Mouse (Mus musculus): ENCODE data around the gene Arhgef5.
"Not testable (repeated sequence)": the region's sequence is repeated elsewhere in the genome, so short reads cannot be mapped to it uniquely, and the experiment has no call there.

The Arhgef5 gene

DNA sequence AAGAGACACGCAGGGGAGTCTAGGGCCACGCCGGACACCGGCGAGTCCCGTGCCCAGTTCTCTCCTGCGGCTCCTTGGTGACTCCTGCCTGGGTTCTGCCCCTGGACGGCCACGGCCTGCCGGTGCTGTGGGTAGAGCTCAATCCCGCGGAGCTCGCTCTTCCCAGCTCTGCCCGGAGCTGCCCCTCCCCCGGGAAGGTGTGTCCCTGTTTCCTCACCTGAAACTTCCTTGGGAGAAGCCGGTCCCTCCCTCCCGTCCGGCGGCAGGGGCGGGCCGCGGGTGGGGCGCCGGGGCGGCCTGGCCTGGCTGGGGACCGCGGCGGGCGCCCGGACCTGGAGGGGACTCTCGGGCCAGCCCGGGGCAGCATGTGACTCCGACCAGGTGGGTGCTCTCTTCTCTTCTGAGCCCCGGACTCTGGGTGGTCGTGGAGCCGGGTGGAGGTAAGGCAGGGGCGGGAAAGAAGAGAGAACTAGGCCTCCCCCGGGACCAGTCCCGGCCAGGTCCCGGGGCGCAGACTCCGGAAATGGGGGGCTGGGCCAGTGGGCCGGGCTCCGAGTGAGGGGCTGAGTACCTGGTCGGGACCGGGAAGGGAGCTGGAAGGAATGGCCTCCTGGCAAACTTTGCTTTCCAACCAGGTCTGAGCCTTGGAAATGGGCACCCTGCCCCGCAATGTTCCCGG is at the start of gene Arhgef5:
Gene Arhgef5 (plus strand): TSS at position 220 of the 679 bp plus-strand sequence.
- no peak for DNase-seq (ENCODE audit: low read depth)

DNA sequence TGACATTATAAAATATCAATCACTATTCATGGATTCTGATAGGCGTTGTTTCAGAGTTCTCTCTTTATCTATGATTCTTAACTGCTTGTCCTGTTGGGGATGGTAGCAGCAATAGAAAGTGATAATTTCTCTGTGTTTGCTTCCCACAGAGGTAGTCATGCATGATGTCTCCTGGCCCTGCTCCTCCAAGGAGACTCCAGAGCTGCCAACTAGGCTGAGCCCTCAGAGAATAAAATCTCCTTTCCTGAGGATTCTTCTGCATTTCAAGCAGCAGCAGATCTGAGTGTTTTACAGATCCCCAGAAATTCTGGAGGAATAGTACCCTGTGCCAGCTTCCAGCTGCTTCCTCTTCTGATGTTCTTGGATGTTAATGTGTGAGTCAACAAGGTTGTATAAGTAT is 34.1 kb upstream of the Arhgef5 start, which contains the start of gene Olfr47:
Gene Olfr47 (plus strand): TSS at position 275 of the 400 bp plus-strand sequence.
- DNase-seq (ENCODE audit: low read depth) = not testable (repeated sequence)

DNA sequence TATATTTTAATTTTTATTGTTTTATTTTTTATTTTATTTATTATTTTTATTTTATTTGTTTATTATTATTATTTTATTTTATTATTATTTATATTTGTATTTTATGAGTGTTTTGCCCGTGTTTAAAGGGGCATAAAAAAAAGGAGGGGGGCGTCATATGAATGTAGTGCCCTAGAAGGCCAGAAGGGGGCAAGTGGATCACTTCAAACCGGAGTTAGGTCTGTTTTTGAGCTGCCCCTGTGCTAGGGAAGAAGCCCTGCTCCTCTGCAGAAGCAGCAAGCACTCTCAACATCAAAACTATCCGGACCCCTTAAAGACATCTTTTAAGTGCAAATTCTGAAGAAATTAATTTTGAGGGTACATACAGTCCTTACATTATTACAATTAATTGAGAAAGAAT is 23.3 kb upstream of the Arhgef5 start:
- DNase-seq (ENCODE audit: low read depth) = no peak

DNA sequence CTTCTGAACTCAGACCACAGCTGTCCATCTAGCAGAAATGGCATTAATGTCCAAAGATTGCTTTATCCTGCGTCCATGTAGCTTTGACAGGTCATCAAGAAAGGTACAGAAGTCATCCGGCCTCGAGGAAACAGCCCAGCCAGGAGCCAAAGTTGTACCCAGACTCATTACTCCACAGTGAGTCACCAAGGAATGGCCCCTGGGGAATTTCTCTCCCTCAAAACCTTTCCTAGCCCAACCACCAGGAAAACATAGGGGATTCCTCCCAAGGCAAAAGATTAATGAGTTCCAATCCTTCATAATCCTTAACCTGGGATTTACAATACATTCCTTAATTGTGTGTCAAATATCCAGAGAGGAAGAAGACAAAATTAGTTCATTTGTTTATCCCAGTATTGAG is 18.0 kb upstream of the Arhgef5 start:
- DNase-seq (ENCODE audit: low read depth) = no peak

DNA sequence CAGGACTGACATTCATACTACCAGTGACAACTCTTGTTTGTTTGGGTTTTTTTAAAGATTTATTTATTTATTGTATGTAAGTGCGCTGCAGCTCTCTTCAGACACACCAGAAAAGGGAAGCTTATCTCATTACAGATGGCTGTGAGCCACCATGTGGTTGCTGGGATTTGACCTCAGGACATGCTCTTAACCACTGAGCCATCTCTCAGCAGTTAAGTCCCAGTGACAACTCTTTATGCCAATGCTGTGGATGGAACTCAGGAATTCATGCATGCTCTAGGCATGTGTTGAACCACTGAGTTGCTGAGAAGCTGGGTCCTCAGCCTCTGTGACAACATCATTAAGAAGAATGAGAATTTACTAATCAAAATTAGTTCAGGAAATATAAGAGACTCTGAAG is 12.4 kb upstream of the Arhgef5 start:
- no peak for DNase-seq (ENCODE audit: low read depth)

DNA sequence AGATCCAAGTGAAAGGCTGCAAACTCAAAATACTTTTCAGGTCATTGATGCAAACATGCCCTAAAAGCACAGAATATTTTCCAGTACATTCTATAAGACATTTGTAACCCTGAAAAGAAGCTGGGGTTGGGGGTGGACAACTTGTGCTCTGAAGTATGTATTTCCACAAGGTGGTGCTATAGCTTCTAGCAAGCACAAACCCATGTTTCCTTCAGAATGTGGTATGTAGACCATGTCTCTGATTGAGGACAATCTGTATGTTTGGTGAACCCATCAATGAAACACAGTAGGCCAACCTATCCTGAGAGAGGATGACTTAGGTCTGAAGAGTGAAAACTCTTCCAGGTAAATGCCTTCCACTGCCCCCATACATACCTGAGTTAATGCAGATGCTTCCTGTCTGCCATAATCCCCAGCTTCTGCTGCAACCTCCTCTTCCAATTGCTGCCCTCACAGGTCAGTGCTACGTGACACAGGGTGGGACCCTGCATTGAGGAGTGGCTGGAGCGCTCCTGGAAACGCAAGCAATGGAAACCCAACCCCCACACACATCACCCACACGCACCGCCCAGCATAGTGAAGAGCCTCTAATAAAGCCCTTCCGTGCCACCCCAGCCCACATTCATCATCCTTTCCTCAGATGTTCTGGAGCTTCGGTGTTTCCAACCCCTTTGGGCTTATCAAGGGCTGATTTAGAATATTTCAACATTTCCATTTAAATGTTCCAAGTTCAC is 11.0 kb upstream of the Arhgef5 start:
- DNase-seq (ENCODE audit: low read depth) = no peak

DNA sequence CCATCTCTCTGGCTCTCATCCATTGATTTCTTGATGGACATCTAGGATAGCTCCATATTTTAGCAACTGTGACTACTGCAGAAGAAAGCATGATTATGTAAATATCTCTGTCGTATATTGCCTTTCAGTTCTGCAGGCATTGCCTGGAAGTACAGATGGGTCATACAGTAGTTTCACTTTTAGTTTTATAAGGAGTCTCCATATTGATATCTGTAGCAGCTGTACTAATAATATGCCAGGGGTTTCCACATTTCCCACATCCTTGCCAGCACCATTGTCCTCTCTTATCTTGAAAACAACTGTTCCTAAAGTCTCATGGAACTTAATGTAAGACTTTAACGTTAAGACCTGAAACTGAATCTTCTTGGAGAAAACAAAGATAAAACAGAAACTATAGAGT is 4.6 kb upstream of the Arhgef5 start:
- no peak for DNase-seq (ENCODE audit: low read depth)

DNA sequence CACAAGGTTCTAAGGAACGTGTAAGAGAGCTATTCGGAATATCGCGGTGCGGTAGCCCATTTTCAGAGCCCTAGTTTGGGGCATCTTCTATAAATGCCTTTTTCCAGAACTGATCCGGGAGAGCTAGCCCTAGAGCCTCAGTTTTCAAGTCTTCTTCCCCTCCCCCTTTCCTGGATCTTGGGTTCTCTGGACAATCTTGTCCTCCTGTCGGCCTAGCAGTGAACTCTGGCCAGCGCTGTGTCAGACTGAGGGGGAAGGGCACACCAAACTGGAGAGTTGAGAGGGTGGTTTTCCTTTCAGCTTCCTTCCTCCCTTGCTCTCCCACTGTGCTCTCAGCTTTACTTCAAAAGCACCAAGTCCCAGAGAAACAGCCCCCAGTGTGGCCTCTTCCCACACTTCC is 974 bp downstream of the Arhgef5 start:
- DNase-seq (ENCODE audit: low read depth) = no peak

DNA sequence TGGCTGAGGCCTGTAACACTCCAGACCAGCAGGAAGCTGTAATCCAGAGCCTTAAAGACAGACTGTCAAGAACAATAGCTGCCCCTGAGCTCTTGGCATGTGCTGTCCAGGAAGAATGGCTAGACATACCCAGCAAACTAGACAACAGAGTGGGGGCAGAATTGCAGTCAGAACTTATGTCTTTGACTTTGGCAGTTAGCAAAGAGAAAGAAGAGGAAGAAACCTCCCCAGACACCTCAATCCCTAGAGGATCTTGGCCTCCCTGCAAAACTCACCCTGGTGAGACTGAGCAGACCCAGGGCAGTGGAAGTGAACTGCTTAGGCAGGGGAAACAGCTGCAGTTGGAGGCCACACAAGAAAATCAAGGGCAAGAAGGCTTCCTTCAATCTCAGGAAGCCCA is 7.2 kb downstream of the Arhgef5 start:
- DNase-seq (ENCODE audit: low read depth) = no peak

DNA sequence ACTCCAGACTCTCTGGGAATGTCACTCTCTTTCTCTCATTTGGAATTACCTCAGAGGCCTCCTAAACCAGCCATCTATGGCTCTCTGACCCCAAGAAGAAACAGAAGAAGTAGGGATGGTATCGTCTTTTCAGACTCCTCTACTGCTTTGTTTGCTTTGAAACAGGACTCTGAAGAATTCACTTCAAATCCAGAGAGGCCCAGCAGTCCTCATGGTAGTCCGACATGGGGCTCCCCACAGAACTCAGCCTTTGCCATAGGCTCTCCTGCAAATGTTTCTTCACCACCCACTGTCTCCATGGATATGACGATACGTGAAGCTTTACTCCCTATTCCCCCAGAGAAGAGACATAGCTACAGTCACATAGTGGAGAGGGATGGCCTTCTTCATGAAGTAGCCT is 8.7 kb downstream of the Arhgef5 start:
- DNase-seq (ENCODE audit: low read depth) = no peak

DNA sequence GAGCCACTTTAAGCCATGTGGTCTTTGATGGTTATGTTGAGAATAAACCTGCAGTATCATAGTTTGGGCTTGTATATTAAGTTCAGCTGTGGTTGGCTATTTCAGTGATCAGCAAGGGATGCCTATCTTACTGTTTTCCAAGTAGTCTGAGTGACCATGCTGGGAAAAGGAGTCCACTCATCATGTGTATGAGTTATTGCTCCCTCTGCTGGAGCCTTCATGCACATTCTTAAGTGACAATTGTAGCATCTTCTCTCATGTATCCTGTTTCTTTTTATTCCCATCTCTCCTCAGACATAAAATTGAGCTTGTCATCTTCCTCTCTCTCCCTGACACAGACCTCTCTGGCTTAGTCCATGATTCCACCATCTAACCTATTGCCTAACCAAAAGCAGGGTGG is 12.9 kb downstream of the Arhgef5 start:
- DNase-seq (ENCODE audit: low read depth) = no peak

DNA sequence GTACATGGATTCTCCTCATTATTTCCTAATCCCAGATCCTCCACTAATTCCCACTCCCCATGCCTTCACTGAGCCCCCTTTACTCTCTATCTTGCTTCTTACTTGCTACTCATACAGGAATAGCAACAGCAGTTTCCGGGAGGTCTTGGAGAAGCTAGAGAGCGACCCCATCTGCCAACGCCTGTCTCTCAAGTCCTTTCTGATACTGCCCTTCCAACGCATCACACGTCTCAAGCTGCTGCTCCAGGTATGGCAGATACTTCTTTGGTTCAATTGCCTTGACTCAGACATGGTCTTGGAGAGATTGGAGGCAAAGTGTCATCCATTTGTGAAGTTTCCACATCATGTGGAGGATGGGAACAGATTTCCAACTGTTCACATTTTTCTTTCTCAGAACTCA is 15.1 kb downstream of the Arhgef5 start:
- no peak for DNase-seq (ENCODE audit: low read depth)

DNA sequence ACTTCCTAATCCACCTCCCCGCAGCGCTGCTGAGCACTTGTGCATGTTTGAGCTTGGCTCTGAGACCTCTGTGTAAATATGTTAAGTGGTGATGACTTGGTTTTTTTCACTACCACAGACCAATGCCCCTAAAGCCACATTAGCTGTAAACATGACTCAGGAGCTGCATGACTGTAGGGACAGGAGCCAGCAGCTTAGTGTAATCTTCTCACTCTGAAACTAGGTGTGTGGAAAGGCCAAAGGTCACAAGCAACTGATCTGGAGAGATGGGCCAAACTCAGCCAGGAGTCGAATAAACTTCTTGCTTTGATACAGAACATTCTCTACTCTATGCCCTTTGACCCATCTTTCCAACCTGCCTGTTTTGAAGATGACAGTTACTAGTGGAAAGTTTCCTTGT is 26.7 kb downstream of the Arhgef5 start:
- peak; percentile 35 for DNase-seq (ENCODE audit: low read depth)

DNA sequence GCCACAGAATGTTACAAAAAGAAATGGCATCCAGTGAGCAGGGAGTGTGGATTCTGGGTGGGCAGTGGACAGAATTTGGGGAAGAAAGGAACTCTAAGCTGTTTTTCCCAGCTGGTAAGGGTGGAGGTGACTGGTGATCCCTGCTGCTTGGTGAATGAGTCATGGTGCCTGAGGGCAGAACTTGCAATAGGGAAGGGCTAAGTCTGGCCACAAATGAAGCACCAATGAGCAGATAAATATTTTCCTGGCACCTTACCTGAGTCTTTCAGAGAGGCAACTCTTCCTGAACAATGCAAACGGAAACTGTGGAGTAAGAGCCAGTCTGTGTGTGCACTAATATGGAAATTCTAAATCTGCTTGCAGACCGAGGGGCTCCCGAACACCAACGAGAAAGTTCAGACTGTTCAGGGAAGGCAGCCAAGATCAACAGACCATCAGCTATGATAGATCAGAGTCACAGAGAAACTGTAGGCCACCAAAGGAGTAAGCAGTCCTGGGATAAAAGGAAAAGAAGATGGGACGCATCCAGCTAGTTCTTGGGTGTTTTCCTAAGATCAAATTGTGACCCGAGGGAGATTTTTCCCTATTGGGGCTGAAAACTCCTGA is 27.2 kb downstream of the Arhgef5 start:
- DNase-seq (ENCODE audit: low read depth) = peak; percentile 58

DNA sequence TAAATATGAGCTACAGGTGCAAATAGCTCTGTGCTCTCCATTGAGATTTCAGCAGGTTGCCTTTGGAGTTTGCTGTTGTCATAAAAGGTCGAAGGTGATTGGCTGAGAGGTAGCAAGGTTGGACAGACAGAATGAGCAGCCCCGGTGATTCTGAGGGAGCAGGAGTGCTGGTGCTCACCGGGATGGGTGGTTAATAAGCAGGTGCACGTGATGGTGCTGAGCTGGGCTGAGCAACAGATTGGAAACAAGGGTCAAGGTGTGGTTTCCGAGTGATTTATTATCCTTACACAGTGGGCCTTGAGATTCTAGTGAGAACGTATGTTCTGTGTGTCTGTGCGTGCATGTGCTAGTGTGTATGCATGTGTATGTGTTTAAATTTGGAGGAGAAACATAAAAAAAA is 27.8 kb downstream of the Arhgef5 start:
- DNase-seq (ENCODE audit: low read depth) = no peak

DNA sequence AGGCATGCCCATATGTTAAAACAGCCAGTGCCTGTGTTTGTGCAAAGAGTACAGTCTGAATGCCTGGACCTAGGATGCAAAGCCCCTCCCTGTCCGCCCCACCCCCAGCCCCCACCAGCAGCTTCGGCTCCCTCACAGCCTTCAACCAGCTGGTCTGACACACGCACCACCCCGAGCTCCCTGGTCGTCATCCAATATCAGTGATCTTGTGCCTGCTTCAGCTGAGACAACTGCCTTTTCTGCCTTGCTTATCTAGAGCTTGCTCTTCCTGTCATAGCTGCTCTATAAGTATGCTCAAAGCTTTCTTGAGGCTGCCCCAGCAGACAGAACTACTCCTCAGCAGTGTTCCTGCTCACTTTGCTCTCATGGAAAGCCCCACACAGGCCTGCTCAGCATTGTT is 30.5 kb downstream of the Arhgef5 start:
- DNase-seq (ENCODE audit: low read depth) = no peak

DNA sequence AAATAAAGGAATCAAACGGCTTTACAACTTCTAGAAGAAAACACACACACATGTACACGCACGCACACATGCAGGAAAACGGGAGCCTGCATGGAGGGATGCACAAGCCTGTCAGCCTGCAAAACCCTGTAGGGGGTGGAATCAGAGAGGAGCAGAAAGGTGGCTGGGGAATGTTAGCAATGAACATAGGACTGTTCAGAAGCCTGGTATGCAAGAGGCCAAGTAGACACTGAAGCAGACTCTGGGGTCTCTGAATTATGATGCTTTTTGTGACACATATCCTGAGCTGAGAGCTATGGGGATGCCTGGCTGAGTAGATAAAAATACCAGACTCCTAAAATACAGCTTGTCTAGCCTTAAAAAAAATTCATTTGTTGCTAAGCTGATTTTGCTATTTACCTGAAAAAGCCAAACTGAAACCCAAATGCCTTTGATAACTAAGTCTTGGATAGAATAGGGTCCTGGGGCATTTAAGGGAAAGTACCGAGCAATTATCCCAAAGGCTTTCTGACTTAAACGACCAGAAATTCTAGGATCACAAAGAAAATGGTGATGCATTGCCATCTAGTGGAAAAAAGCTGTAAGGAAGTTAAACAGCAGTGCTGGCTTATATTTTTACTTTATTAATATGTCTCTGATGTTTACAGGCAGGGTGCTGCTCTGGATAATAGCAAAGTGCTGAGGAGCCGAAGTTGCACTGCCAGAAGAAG is 31.6 kb downstream of the Arhgef5 start:
- DNase-seq (ENCODE audit: low read depth) = peak; percentile 36

DNA sequence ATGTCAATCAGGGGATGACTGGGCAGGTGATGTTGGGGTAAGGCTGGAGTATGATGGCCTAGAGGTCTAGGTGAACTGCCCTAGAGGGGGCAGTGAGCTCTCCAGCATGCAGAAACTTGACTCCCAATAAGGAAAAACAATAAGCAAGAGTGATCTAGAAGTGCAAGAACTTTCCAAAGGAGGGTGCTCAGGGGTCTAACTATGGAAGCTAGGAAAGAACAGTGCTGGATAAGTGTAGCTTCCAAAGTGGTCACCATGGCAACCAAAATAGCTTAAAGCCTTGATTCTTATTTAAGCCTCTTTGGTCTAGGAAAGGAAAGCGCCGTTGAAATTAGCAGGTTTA is 32.1 kb downstream of the Arhgef5 start:
- no peak for DNase-seq (ENCODE audit: low read depth)

DNA sequence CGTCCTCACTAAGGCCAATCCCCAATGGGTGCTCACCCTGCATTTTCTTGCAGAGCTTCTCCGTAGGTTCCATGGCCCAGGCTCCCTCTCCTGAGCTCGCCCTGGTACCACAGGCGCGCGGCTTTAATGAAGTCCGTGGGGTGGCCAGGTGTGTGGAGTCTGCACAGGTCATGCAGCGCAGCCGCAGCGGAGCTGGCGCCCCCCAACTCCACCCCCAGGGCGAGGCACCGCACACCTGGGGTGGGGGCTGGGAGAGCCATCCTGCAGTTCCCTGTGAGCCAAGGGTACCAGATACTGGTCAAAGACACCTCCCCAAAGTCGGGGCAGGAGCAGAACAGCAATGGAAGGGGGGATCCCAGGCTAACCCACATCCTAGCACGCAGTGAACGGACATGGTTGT is 44.1 kb downstream of the Arhgef5 start, which contains the start of gene Nobox:
Gene Nobox (minus strand): TSS at position 101 of the 400 bp plus-strand sequence.
- no peak for DNase-seq (ENCODE audit: low read depth)

DNA sequence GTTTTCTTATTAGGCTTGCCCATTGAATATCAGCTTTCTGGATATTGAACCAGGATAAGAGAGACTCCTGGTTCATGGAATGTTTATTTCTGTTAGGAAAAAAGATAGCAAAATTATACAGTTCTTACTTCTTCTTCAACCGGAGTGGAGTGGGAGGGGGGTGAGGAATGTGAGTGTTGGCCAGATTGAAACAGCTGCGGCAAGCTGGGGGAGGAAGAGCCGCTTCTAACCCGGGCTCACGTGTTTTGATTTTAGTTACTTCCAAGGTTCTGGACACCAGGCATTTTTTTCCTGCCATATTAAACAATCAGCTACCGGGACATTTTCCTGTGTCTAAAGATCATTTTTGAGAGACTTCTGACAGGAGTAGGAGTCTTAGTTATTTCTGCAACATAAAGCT is 44.7 kb downstream of the Arhgef5 start:
- no peak for DNase-seq (ENCODE audit: low read depth)

DNA sequence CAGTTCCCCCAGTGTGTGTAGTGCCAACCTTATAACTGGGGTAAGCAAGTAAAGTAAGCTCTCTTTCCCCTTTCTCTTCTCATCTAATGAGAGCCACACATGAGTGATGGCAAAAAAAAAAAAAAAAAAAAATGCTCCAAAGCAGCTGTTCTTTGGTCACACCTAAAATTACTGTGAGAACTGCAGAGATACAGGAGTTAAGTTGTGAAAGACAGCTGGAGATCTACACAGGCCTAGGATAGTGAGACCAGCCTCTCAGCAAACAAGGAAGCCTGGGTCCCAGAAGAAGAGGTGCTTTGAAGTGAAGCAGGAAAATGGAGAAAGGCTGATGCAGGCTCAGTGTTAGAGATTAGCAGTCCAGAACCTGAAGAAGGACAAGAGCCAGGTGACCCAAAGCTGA is 47.2 kb downstream of the Arhgef5 start:
- no peak for DNase-seq (ENCODE audit: low read depth)

DNA sequence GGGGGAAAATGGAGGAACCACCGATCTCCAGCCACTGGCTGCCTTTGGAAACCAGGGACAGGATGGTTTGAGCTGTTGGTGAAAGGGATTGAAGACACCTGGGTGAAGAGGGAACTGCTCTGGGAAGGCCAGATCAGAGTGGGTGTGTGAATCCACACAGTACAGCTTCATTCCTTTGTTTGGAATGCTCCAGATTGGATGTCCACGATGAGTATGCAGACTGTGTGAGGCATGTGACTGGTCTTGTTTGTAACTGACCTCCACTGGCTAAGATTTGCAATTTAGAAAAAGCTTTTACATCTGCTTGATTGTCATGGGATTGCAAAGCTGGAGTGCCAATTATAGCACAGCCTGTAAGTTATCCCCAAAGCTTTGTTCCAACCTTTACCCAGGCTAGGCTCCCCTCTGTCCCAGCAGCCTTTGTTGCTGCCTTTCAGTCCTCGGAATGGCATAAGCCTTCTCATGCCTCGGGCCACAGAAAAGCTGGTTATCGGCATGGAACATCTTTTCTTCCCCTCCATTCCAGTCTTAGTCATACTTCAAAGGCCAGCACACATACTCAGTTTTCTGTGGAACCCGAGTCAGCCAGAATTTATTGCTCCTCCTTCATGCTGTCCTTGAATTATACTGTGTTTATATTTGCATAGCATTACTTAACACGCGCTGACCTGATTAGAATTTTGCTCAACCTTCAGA is 47.7 kb downstream of the Arhgef5 start:
- DNase-seq (ENCODE audit: low read depth) = no peak

Measured in fibroblast of lung, adult 2 months (primary cell).